Mouse (Mus musculus) left cerebral cortex, adult 9 months (tissue): ENCODE measurements around the gene Man1c1.

Experiments used
- DNase-seq, 2 experiments: peaks; one replicate each; pipeline ENCODE4 v3.0.0; 2022; ENCODE audit warnings: low spot score in 2 of 2

The Man1c1 gene

GRCm38 (mm10) chr4:134603553-134603952 lies 100.5 kb downstream of the Man1c1 start:
- no peak for DNase-seq

DNA sequence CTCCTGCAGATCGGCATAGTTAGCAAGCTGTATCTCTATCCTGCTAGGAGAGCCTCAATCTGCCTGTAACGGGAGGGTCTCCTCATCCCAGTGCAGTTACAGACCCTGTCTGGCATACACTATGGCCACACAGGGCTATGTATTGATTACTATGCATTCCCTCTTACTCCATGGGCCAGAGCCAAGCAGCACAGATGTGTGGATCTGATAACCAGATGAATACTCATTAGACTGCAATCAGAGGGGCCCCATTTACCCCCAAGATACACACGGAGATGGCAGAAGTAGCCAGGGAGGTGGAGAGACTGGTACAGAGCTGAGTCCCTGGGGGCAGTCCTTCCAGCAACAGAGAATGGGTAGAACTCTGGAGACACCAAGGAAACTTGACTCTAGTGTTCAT lies 101.5 kb downstream of the Man1c1 start:
- no peak for DNase-seq

GRCm38 (mm10) chr4:134601981-134602380 lies 102.1 kb downstream of the Man1c1 start:
- no peak for DNase-seq

DNA sequence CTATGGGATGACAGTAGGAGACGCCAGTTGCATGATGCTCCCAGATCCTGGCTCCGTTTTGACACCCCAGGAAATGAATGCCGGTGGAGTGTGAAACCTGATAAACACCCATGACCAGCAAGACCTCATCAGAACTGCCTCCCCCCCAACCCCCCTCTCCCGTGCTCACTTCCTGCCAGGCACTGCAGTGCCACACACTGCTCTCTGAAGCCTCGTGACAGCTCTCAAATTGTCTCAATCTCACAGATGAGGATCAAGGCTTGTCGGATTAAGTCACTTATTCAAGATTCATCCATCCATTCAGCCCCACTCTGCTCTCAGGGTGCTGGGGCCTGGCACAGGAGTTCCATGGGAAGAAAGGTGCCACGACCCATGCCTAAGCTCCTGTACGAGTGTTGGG lies 102.7 kb downstream of the Man1c1 start:
- DNase-seq, result no peak

GRCm38 (mm10) chr4:134600777-134601176 lies 103.3 kb downstream of the Man1c1 start:
- peak in 1 of 2 experiments; percentile 60 for DNase-seq

- no peak for DNase-seq
Measured at GRCm38 (mm10) chr4:134600060-134600459, 104.0 kb downstream of the Man1c1 start.

- DNase-seq, result no peak
Measured at GRCm38 (mm10) chr4:134596816-134597692, 107.0 kb downstream of the Man1c1 start.

DNA sequence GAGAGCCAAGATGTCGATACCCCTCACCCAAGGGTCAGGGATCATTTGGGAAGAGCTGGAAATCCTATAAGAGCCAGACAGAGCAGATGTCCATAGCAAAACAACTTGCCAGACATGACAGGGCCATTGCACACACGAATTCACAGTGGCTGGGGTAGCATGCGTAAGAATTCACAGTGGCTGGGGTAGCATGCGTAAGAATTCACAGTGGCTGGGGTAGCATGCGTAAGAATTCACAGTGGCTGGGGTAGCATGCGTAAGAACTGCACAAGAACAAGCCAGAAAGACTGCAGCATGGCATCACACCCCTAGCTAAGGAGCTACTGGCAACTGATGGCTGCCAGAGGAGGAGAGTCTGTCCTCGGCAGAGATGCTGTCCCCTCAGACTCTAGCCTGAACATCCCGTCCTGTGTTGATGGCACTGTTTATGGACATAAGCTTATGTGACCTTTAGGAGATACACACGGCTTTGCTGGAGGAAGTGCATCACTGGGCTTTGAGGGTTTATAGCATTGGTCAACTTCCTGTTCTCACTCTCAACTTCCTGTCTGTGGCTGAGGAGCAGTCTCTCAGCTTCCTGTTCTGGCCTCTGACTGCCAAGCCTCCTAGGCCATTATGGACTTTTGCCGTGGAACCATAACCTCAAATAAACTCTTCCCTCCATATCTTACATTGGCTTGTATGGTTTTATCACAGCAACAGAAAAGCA lies 109.2 kb downstream of the Man1c1 start:
- no peak for DNase-seq

- DNase-seq, result no peak
Measured at GRCm38 (mm10) chr4:134592442-134592841, 111.6 kb downstream of the Man1c1 start.

- peak in 1 of 2 experiments; percentile 54 for DNase-seq
Measured at GRCm38 (mm10) chr4:134591506-134592061, 112.5 kb downstream of the Man1c1 start.

- DNase-seq, result no peak
Measured at GRCm38 (mm10) chr4:134590227-134590926, 113.7 kb downstream of the Man1c1 start.

DNA sequence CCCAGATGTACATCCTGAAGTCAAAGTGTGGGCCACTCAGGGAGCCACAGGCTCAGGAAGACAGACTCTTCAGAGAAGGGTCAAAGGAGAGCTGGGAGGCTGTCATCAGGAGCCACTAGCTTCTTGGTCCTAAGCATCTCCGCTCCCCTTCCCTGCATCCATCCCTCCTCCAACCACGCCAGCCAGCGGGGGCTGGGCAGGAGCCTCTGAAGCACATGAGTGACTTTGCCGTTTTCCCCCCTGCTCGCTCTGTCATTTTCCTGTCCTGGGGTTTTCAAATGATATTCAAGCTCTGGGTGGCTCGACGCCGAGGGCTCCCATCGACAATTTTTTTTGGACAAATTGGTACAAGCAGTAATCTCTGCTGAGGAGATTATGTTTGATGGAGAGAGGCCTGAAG lies 114.3 kb downstream of the Man1c1 start:
- no peak for DNase-seq

DNA sequence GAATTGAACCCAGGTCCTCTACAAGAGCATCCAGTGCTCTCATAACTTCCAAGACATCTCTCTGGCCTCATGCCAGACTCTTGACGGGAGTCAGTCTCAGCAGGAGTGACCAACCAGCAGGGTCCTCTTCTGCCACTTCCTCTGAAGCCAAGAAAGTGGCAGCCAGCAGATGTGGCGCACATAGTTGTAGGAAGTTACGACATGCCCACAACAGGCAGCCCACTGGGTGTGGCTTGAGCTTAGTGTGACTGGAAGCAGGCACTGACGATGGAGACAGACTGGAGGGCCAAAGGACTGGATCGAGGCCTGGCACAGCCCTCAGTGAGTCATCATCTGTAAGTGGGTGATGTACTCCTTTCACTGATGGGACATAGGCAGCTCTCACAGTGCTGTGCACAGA lies 115.1 kb downstream of the Man1c1 start:
- DNase-seq, result no peak

- DNase-seq, result no peak
Measured at GRCm38 (mm10) chr4:134588287-134588686, 115.8 kb downstream of the Man1c1 start.

- DNase-seq, result no peak
Measured at GRCm38 (mm10) chr4:134587636-134588197, 116.4 kb downstream of the Man1c1 start.

DNA sequence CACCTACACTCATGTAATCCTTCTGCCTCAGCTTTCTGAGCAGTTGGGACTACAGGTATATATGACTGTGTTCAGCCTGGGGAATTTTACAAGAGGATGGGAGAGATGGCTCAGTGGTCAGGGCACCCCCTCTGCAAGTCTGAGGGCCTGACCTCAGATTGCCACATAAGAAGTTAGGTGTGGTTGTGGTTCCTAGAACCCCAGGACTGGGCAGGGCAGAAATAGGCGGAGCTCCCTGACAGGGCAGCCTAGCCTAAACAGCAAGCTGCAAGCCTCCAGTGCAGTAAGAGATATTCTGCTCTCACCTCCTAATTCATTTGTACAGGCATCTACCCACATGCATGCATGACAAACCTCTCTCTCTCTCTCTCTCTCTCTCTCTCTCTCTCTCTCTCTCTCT lies 117.5 kb downstream of the Man1c1 start:
- DNase-seq, result no peak

DNA sequence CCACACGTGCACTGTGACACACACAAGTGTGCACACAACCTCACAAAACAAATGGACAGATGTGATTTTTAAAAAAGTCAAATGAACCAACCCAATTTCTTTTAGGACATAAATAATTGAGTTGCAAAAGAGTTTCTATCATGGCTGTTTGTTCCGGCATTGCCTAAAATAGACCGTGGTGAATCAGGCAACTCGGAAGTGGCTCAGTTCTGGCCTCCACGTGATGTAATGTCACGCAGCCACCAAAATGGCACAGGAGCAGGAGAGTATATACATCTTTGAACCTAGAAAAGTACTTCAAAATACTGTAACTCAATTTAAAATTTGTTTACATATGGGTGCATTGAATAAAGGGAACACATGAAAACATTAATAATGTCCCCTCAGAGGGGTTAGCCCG lies 118.0 kb downstream of the Man1c1 start:
- DNase-seq, result no peak

DNA sequence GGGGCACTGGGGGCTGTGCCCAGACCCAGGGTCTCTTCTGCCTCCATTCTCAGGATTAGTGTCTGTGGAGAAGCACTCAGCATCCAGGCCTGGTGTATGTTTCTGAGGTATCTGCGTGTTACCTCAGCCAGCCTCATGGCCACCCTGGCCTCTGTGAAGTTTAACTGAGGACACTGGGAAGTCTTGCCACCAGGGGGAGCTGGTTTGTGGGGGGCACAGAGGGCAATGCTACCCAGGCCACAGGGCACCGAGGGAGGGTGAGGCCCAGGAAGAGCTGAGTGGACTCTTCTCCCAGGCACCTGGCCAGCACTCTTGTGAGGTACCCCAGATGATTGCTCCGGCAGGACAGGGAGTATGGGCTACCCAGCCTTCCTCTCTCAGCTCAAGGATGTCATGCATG lies 120.6 kb downstream of the Man1c1 start:
- DNase-seq, result no peak

GRCm38 (mm10) chr4:134581365-134581764 lies 122.7 kb downstream of the Man1c1 start:
- DNase-seq, result no peak

DNA sequence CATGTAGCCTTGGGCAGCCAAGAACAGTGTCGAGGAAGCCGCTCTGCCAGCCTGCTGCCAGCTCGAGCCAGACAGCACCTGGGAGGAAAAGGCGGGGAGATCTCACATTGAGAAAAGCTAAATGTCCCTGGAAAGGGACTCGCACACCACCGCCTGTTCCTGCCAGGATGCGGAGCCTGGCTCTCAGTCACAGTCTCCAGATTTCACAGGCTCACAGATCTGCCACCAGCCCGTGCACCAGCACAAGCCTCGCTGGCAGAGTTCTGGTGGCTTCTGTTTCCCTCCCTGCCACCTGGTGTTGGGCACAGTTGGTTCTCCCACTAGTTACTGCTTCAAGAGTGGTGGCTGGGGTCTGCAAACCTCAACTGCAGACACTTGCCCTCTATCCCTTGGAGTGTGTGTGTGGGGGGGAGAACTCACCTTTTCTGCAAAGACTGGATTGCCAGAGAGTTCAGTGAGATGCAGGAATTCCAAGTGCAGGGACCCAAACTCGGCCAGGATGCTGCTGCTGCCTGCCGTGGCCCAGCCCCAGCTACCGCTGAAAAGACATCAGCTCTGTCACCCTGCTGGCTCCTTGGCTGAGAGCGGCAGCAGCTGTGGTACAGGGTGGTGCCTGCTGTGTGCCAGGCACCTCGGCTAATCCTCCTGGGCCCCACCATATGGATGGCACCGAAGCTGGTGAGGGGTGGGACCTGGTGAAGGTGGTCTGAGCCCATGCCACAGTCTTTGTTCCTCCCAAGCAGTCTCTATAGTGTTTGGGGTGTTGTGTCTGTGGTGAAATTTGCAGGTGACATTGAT lies 123.5 kb downstream of the Man1c1 start:
- peak; percentile 50 to 86 for DNase-seq

DNA sequence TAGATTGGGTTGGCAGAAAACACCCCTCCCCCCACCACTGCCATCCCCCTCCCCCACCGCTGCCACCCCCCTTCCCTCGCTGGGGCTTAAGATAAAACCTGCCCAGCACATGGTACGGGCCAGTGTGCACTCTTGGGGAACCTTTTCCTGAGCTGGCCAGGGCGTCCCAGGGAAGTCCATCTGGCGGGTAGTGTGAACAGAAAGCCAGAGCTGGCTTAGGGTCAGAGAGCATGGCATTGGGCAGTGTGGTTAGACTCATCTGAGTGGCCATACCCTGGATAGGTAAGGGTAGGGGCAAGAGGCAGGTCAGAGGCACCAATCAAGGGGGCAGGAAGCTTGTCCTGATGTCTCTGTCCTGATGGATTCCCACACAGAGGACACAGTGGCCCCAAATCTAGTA lies 124.5 kb downstream of the Man1c1 start:
- no peak for DNase-seq
